Mouse (Mus musculus) layer of hippocampus, adult 9-11 months (tissue): ENCODE data around the gene Pus1.
"Not testable (repeated sequence)": the region's sequence is repeated elsewhere in the genome, so short reads cannot be mapped to it uniquely, and the experiment has no call there.

ENCODE experiments used
- DNase-seq: peaks from one replicate; pipeline ENCODE4 v3.0.0; 2022

Gene Pus1

GRCm38 (mm10) chr5:110780761-110781528 is 486 bp upstream of the Pus1 start:
- DNase-seq = no peak

- no peak for DNase-seq
These were observed 1.0 kb downstream of the Pus1 start for GRCm38 (mm10) chr5:110779276-110779997.

- DNase-seq = no peak
These were observed 2.2 kb downstream of the Pus1 start for GRCm38 (mm10) chr5:110778263-110778662.

- DNase-seq = no peak
These were observed 4.3 kb downstream of the Pus1 start for GRCm38 (mm10) chr5:110776141-110776540.

- no peak for DNase-seq
These were observed 5.9 kb downstream of the Pus1 start for GRCm38 (mm10) chr5:110774511-110774910.

GRCm38 (mm10) chr5:110772945-110773344 is 7.5 kb downstream of the Pus1 start:
- DNase-seq = not testable (repeated sequence)

- peak; percentile 100 for DNase-seq
These were observed 9.9 kb downstream of the Pus1 start, which contains the start of gene Ep400 for GRCm38 (mm10) chr5:110770448-110771158. Gene Ep400 (minus strand): TSS chr5:110770717.

GRCm38 (mm10) chr5:110770031-110770445 is 10.4 kb downstream of the Pus1 start:
- DNase-seq = peak; percentile 42

- no peak for DNase-seq
These were observed 11.2 kb downstream of the Pus1 start for GRCm38 (mm10) chr5:110769272-110769671.

GRCm38 (mm10) chr5:110763890-110764289 is 16.6 kb downstream of the Pus1 start:
- DNase-seq = no peak

GRCm38 (mm10) chr5:110745021-110745420 is 35.4 kb downstream of the Pus1 start:
- DNase-seq = no peak

GRCm38 (mm10) chr5:110739496-110740275 is 40.8 kb downstream of the Pus1 start:
- DNase-seq = no peak

GRCm38 (mm10) chr5:110735606-110736005 is 44.9 kb downstream of the Pus1 start:
- DNase-seq = no peak

GRCm38 (mm10) chr5:110733231-110733823 is 47.1 kb downstream of the Pus1 start:
- no peak for DNase-seq

GRCm38 (mm10) chr5:110731227-110731626 is 49.2 kb downstream of the Pus1 start:
- no peak for DNase-seq

GRCm38 (mm10) chr5:110727850-110728249 is 52.6 kb downstream of the Pus1 start:
- no peak for DNase-seq
